Mouse (Mus musculus) heart, adult 18-20 months (tissue): Measurements from ENCODE around the gene Adprh. TPM values are rescaled to one million over a fixed set of nuclear protein-coding genes. Genes with fewer than 3 reads are reported as not detected.

ENCODE experiments used
- DNase-seq, 2 experiments: peaks; one replicate each; pipeline ENCODE4 v3.0.0; 2021 to 2022; ENCODE audit warnings: mixed read lengths in 1 of 2
- total RNA-seq, 2 experiments: library from RNA; stranded (reverse); gene quantifications; 2 replicates each; pipeline ENCODE4 v1.2.3; 2021

Gene Adprh
- total RNA-seq, 2 experiments from 2014 or later: 25.6 to 26.8 TPM

DNA sequence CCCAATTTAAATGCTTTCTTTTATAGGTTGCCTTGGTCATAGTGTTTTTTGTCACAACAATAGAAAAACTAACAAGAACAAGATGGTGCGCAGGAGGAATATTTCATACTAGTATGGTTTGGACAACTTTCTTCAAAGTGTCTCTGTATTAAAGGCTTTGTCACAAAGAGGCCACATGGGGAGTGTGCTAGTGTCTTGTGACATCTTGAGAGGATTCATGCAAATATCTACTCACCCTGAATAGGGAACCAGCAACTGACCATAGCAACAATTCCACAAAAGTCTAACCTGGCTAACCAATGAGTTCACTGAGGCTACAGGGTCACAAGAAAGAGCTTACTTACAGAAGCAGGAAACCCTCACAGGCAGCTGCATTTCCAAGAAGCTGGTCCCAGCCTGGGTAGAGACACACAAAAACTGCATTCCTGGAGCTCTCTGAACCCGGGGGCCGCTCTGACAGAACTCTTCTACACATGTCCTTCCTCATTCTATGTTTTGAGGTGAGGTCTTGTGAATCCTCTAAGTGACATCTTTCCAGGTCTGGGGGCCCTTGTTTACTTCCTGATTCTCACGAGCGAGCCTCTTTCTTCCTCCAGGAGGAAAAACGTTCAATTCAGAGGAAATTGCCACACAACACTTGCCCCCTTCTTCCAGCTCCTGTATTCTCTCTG is 57.3 kb downstream of the Adprh start:
- DNase-seq: no peak

DNA sequence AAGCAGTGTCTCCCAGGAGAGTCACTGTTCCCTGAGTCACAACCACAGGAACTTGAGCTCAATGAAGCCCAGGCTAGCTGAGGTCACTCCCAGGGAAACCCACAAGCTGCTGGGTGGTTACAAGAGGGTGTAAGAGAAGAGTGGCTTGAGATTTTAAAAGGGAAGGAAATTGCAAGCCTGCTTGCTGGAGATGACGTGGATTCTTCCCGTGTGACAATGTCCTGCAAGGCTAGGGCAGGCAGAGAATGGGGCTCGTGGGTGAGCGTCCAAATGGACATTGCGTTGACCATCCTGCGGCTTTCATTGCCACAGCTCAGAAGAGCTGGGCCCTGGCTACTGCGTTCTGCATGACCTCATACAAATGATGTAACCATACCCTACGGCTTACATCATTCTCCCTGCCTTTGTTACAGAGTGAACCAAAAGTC is 58.3 kb downstream of the Adprh start:
- DNase-seq: peak; percentile 44 to 74

Other genes with a start within 250 kb of the Adprh start
- not detected for gene Nr1i2, start 157.9 kb downstream of the Adprh start, total RNA-seq
- under 1 TPM in 1 of 2 experiments, not detected in 1; 0.13 TPM for gene Maats1, start 110.6 kb downstream of the Adprh start, total RNA-seq
- 100 to 1,000 TPM; 345 to 380 TPM for gene Cox17, start 105.7 kb downstream of the Adprh start, total RNA-seq
- 1 to 10 TPM in 1 of 2 experiments, not detected in 1; 1.4 TPM for gene Gm21987, start 105.7 kb downstream of the Adprh start, total RNA-seq
- 100 to 1,000 TPM; 515 to 590 TPM for gene Popdc2, start 90.5 kb downstream of the Adprh start, total RNA-seq
- 1 to 10 TPM; 6.2 to 8.7 TPM for gene Pla1a, start 19.6 kb downstream of the Adprh start, total RNA-seq
- under 1 TPM; 0.39 to 0.94 TPM for gene Cd80, start 2.9 kb upstream of the Adprh start, total RNA-seq
- 10 to 100 TPM; 67.1 to 68.3 TPM for gene Timmdc1, start 70.0 kb upstream of the Adprh start, total RNA-seq
- gene Poglut1, start 97.6 kb upstream of the Adprh start, total RNA-seq: 10 to 100 TPM; 10.5 to 13.2 TPM
- 10 to 100 TPM; 19.1 to 23.9 TPM for gene Tmem39a, start 106.0 kb upstream of the Adprh start, total RNA-seq